Mouse (Mus musculus) retina, postnatal 1 day (tissue): ENCODE data around the gene Exosc2.

ENCODE experiments used
- DNase-seq: peaks from one replicate; pipeline ENCODE4 v3.0.0-alpha.2; 2012

Gene Exosc2

GRCm38 (mm10) chr2:31730640-31731039, 60.1 kb downstream of the Exosc2 start:
- DNase-seq = no peak
